Mouse (Mus musculus) brain, embryonic 18.5 days (tissue): ENCODE measurements at regions not wholly inside any gene's neighbourhood (a gene's known extent, or its start where the extent isn't known, plus 50 kb on each side); places are given as distances from the start of the nearest gene placed in this dataset.

Source experiments
- DNase-seq: peaks from one replicate; pipeline ENCODE4 v3.0.0-alpha.2; 2012; ENCODE audit warnings: low read depth, low spot score

DNA sequence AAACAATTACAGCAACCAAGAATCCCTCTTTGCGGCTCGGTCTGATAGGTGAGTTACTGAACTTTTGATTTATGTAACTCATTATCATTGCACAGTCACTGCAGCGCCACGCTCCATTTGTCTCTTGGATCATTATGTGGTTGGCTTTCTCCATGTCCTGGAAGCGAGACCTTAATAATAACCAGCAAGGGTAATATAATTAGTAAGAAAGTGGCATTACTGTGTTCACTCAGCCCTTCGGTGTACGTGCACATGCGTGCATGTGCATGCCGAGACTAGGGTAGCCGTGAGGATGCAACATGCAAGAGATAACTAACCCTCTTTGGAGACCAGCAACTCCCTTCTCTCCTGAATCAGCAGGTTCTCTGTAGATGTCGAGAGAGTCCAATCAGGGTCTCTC, 114.9 kb upstream of the Camk1g start:
- no peak for DNase-seq

DNA sequence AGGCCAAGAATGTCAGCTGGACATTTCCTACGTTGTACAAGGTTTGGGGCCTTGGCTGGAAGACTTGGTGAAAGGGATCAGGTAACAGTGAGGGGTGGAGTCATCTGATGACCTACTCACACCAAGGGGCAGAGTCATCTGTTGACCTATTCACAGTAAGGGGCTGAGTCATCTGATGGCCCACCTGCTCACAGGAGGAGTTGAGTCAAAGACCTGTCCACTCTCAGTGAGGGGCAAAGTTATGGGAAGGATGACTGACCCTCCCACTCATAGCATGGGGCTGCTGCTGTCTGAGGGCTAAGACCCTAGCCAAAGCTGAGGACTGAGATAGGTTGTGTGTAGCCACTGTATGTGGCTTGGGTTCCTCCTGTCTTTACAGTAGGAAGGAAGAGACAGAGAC, 107.2 kb upstream of the Camk1g start:
- no peak for DNase-seq

DNA sequence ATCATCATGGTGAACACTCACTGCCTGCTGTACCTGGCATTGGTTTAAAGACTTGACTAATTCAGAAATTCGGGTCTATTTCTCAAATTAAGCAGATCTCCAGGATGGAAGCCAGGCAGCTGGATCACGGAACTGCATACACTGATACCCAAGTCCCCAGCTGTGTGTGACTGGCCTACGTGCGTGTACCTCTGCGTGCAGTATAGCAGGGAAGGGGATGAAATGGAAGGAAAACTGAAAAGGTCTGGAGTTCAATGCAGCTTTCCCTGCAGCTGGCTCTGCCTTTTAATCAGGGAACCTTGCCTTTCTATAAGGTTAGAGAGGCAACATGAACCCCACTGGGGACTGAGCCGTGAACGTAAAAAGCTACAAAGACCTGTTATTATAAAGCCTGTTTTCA, 106.7 kb upstream of the Camk1g start:
- no peak for DNase-seq

DNA sequence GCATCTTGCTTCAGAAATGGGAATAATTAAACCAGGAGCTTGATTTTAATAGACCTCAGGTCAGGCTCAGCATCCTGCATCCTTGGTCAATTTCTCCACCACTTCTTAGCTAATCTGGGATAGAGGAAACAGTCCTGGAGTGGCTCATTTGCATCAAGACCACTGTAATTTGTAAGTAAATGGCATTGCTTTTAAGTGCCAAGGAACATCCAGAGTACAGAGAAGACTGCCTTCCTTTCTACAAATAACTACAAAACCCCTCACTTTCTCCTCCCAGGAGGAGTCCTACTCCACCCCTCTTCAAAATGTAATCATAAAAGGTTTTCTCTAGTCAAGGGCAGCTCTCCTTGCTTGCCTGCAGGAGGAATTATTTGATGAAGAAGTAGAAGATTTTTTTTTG, 96.2 kb upstream of the Camk1g start:
- no peak for DNase-seq

DNA sequence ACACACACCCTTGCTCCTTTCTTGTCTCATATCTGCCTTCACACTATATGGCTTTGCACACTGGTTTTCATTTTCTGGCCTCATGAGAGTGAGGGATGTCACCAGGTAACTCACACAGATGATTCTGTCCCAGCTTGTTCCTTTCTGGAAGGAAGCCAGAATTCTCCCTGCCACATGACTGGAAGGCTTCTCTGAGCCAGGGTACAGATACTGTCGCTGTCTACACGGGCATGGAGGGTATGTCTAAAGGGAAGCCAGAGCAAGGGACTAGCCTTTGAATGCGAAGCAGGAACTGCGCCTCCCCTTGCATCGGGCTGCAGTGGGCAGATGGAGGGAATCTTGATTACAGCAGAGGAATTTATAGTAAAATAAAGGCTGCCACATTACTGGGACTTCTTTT, 89.6 kb upstream of the Camk1g start:
- DNase-seq = no peak

DNA sequence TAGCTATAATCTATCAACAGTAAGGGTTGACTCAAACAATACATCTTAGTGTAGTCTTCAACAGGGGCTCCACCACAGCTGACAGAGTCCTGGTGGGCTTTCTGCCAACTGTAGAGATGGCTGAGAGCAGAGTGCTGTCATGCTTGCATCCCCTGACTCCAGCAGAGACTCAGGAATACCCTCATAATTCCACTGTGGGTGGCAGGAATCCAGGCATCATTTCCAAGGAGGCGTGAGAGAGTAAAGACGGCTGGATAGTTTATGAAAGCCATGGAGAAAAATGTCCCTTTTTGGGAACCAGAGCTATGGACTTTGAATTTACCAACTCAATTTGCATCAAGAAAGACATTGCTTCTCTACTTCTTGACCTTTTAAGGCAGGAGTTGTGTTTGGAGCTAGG, 87.8 kb upstream of the Camk1g start:
- DNase-seq = no peak

DNA sequence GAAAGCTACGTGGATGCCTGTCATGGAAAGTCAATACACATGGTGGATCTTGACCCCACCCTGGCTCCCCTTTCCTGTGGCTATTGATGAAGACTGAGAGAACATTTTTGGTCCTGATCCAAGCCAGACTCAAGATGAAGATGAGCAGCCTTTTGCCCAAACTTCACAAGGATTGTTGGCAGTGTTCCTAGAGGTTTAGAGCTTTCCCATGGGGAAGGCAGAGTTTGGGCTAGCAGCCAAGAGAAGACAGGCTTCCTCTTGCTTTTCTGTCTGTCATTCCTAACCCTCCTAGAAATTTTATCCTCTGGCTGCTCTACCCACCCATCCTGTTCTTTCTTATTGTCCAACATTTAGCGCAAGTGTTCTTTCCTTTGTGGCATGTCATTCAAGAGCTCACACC, 83.6 kb upstream of the Camk1g start:
- DNase-seq = no peak

DNA sequence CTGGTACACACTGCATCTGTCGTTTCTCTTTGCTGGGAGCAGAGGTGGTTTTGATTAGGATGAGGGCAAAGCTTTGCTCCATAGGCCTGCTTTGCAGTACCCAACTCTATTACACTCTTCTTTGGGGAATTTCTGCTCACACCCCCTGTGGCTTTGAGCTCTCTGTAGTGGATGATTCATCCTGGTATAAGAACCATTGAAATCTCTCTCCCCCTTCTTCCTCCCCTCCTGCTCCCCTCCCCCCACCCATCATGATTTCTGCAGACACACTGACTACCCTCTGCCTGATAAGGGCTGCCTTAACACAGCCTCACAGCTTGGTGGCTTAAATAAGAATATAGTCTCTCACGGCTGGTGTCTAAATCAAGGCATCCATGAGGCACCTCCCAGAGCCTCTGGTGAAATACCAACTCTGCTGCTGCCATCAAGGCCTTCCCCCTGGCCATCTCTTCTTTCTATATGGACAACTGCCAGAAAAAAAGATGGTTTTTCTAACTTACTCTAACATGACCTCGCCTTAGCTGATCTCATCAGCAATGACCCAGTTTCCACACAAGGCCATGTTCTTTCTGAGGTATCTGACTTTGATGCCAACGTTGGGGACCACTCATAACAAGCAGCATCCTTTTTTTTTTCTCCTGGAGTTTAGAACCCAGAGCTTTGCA, 81.5 kb upstream of the Camk1g start:
- no peak for DNase-seq

DNA sequence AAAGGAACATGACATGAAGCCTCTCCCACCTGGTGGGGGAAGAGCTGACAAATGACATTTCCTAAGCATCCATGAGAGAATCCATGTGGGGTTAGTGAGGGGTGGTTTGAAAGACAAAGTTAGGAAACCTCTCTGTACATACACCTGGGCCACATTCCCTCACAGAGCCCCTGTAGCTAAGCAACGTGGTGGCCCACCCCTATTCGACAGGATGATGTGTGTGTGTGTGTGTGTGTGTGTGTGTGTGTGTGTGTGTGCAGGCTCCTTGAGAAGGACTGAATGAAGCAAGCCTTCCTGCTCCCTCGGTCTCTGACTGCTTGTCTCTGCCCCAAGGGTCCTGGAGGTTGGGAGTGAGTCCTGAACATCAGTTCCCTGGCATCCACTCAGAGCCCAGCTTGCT, 80.7 kb upstream of the Camk1g start:
- DNase-seq = no peak

DNA sequence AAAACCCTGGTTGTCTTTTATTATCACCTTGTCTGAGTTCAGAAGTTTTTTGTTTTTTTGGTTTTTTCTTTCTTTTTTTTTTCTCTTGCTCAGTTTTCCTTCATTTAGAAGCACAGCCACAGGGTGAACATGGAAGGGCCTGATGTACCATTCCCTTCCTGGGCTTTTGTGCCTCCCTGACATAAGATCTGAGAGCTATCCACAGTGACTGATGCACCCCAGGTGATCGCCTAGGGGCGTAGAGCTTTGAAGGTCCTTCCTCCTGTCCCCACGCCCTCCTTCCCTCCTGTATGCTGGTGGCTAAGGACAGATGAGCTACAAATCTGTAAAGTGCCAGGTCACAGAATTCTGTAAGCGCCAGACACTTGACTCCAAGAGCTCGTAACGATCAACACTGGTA, 80.1 kb upstream of the Camk1g start:
- DNase-seq = no peak

DNA sequence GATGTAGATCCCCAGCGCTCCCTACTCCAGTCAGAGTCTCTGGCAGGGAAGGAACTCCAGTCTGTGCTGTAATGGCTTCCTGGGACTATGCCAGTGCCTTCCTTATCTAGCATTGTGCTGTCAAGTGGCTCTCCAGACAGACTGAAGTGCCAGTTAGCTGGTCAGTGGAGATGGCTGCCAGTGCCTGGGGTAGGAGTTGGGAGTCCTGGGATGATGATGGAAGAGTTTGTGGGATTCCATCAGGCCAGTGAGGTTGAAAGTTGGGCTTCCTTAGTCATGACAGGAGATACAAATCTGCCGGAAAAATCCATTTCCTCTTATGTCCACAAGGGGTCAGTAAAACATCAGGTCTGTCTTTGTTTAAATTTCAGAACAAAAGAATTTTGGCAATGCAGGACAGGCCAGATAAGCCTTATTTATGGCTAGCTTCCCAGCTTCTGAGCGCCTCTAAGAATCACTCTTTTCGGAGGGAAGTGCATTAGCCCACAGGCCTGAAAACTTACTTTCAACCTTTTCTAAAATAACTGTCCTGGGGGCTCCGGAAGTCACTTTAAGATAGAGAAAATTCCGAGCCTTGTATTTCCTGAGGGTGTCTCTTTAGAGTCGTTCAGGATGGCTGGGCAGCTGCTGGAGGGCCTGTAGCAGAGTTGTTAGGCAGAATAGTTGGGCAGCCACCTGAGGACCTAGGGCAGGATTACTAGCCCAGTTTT, 79.5 kb upstream of the Camk1g start:
- DNase-seq = peak; percentile 37

DNA sequence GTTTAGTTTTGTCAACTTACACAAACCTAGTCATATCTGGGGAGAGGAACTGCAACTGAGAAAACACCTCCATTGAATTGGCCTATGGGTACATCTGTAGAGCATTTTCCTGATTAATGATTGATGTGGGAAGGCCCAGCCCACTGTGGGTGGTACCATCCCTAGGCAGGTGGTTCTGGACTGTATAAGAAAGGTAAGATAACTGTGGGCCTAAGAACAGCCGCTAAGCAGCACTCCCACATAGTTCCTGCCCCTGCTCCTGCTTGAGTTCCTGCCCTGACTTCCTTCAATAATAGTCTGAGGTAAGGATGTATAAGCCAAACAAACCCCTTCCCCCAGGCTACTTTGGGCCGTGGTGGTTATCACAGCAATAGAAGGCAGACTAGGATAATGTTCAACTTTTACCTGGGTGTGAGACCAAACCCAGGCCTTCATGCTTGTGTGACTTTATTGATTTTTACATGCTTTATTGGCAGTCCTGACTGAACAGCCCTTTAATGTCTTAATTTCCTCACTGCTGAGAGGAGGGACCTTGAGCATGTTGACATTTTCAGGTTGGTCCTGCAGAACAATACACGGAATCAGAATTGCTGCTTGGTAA, 78.8 kb upstream of the Camk1g start:
- DNase-seq = no peak

DNA sequence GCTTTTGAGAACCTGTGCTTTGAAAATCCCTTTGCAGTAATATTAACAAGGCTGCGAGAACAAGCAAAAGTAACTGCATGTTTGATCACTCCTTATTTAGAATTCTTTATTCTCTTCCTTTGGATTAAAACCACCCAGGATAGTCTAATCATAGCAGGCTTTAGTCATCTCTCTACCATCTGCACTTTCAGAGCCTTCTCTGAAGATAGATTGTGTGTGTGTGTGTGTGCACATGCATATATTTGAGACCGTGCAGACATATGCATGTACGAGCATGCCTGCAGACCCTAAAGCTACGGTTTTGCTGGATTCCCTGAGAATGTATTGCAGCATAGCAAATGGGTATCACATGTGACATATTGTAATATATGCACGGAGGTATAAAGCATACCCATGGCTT, 77.5 kb upstream of the Camk1g start:
- DNase-seq = no peak

DNA sequence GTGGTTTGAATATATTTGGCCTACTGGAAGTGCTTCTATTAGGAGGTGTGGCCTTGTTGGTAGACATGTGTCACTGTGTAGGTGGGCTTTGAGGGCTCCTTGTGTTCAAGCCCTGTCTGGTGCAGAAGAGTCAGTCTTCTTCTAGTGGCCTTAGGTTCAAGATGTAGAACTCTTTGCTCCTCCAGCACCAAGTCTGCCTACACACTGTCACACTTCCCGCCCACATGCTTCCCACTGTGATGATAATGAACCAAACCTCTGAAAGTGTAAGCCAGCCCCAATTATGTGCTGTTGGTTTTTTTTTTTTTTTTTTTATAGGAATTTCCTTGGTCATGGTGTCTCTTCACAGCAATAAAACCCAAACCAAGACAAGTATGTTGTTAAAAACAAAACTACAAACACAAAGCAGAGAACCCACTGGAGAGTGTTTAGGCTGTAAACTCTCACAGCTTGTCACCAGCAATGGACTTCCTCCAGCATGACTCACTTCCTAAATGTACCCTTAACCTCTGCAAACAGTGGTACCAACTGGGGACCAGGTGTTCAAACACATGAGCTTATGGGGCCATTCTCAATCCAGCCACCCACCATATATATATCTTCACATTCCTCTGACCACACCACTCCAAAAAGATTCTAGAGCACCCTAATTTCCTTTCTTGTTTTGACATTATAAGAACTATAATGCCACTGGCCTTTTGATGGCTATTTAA, 74.0 kb upstream of the Camk1g start:
- no peak for DNase-seq

DNA sequence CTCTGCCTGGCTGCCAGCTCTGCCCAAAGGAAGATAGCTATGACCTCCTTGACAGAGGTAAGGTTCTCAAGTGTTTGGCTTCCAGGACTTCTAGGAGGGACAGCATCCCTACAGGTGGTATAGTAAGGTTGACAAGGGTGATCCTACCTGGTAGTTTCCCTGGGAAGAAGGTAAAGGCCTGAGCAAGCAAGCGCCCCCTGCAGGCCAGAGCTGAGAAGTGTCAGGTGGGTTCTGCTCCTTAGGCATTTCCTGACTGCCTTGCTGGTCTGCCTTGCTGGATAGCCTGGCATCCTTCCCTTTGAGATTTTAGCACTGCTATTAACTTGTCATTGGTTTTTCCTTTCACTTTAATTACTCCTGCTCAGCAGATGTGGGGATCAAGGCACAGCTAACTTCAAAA, 70.4 kb upstream of the Camk1g start:
- no peak for DNase-seq

DNA sequence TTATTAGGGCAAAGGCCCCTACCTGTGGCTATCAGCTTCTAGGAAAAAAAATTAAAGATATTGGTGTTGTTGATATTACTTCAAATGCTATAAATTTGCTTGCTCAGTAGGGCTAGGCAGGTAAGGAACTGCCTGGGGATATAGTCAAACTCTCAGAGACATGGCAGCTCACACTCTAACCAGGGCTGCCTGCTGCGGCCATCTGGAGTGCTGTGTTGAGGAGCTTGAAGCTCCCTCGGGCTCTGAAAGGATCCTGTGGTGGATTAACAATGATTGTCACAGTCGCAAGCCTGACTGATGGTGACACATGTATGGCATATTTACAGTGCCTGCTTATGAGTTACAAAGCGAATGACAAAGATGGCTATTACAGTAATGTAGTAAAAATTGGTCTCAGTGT, 64.2 kb upstream of the Camk1g start:
- DNase-seq = no peak

DNA sequence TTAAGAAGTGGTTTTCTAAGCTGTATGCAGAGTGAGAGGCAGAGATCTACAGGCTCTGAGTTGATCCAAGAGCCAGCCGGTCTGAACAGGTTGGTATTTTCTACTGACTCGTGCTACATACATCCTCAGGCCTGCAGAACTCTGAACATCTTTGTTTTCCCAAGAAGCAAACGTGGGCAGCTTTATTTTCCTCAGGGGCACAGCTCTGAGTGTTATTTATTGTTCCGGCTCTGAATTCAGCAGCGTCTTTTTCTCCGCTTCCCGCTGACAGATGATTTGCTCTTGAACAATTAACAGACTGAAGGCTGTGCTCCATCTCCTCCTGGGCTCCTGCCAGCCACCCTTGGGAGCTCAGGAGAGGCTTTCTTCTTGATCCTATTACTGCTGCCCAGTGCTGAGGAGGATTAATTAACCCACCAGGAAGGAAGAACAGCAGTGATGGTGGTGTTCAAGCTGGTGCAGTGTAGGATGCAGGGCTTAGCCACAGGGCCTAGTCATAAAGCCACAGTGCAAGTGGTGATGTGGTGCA, 63.5 kb upstream of the Camk1g start:
- no peak for DNase-seq

DNA sequence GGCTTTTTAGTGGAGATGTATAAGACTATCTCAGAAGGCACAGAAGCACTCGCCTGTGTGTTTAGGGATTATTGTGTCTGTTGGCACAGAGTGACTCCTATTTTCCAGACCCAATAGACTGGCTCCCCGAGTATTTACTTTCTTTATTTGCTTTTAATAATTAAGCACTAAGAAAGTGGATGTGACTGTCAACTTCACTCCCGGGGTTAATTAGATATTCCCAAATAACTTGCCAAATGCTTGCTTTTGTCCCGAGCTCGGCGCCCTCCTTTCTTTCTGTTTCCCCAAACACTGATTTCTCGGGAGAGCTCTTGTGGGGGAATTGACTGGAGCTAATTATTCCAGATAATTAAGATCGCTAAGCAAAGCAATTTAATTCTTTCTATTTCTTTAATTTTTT, 60.1 kb upstream of the Camk1g start:
- DNase-seq = no peak

DNA sequence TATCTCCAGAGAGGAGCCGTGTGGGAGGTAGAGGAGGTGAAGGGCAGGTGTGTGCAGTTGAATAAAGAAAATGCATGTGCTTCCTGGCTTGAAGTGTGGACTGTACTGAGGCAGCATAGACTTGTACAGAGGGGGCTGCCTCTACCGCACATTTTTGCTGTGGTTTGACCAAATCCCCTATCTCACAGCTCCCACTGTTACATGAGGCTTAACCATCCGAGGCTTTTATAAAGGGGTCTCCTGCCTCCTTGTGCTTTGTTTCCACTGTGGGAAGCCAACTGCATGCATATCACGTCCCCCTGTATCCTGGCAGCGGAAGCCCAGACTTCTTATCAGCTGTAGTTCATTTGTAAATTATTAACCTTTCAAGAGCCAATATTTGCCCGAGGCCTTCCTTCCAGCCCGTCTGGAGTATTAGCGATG, 53.6 kb upstream of the Camk1g start:
- DNase-seq = no peak

DNA sequence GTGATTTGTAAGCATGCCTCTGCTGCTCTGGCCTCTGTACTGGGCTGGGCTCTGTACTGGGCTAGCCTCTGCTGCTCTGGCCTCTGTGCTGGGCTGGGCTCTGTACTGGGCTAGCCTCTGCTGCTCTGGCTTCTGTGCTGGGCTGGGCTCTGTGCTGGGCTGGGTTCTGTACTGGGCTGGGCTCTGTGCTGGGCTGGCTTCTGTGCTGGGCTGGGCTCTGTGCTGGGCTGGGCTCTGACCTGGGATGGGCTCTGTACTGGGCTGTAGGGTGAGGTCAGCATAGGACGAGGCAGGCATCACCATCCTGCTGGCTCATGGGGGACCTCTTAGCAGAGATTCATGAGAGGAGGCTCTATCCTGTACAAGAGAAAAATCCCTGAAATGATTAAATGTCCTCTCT, 52.8 kb upstream of the Camk1g start:
- no peak for DNase-seq

DNA sequence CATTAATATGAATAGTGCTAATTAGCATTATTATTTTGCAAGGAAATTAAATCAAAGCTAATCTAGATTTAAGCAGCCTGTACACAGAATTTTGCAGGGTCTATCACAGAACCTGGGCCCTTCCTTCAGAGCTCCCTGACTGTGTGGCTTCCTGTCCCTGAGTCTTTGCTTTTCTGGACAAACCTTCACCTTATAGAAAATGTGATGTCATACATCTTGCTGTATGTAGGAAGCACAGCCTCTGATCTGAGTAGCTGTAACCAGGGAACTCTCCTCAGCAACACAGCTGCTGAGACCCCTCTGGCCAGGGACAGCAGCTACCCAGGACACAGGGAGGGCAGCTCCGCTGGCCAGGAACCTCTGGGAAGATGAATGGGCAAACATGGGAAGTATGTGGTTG, 51.7 kb upstream of the Camk1g start:
- DNase-seq = no peak

DNA sequence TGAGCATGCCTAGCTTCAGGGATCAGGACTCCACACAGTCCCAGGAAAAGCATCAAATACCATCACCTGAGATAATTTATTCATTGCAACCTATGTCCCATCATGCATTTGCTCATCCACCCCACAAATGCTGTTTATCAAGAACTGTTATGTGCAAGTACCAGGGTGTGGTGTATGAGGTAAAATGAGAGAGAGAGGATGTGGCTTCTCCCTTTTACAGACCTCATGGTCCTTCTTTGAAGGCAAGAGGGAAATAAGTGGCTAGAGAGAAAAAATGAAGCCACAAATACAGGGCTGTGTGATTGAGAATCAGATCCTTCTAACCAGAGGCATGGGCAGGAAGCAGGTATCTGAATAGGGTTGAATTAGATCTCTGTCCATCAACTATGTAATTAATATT, 51.3 kb upstream of the Camk1g start:
- DNase-seq = no peak
